Mouse (Mus musculus): ENCODE measurements around the gene Bcl2l15. TPM values are rescaled to one million over a fixed set of nuclear protein-coding genes. Genes with fewer than 3 reads are reported as not detected.
"Not testable (repeated sequence)": the region's sequence is repeated elsewhere in the genome, so short reads cannot be mapped to it uniquely, and the experiment has no call there.

Gene Bcl2l15
- polyA plus RNA-seq, 1 experiment from 2014 or later: 0.09 TPM

DNA sequence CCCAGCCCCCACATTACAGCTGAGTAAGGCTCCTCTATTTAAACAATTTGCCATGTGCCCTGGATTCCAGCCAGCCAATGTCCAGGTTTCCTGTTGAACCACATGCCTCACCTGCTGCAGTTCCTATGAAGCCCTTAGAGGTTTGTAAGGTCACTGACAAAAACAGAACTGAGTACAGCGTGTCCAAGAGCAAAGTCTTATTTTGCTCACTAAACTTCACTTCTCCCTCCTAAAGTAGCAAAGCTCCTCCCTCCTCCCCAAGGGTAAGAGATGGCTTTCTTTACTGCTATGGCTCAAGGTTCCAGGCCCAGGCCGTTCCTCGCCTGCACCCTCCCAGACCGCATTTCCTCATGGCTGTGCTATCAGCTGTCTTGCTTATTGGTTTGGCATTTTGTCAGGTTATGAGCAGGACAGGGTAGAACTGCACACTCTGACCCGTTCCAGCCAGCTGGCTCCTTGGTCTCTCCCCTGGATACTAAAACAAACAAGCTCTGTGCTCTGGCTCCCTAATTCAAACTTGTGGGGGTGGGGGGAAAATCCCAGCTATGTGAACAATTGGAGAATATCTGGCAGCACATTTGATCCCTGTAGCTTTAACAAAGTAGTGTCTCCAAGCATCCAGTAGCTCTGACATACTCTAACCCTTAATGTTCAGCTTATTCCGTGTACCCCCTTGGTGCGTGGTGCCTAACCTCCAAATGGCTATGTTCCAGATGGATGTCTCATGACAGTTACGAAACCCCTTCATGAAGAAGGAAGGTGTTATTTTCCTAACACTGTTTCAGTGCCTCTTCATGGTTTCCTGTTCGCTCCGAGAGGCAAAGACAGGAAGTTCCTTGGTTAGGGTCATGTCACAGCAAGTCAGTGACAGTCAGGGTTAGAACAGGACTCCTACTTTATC is 30.5 kb upstream of the Bcl2l15 start:
- H3K27ac ChIP-seq: peak overlapping the region; percentile 80
- peaks cover 29% of the 10 kb centered on the region for H3K36me3 ChIP-seq
- H3K4me1 ChIP-seq: peaks cover 17% of the 10 kb centered on the region
- peak overlapping the region; percentile 9; the same call in 1 of the 2 replicates for H3K4me2 ChIP-seq
- no peaks in the 10 kb centered on the region for H3K27me3 ChIP-seq
- peak; percentile 92 for ATAC-seq (ENCODE audit: borderline replicate concordance, extremely low read depth, low FRiP score, low TSS enrichment)
- H3K4me3 ChIP-seq: no peak overlapping the region
- no peak overlapping the region; the same call in 1 of the 2 replicates for H3K9ac ChIP-seq
- H3K9me3 ChIP-seq: no peaks in the 10 kb centered on the region
- 34% methylated on average over 10 of the region's 10 CpGs for WGBS

DNA sequence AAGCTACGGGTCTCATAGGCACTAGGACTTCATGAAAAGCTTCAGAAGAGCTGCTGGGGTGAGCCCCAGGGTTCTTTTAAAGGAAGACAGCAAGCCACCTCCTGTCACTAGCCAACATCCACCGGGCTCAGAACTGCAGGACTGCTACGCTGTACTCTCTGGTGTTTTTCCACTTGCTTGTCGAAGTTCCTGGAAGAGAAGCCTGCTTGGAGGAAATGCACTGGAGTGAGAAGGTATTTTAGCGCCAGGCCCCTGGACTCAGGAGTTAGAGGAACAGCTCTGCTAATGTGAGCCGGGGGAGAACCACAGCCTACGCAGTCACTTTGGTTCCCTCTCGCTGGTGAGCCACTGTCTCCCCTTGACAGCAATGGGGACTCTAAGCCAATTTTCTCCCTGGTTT is 29.5 kb upstream of the Bcl2l15 start:
- peak overlapping the region; percentile 16 for H3K27ac ChIP-seq
- H3K4me1 ChIP-seq: peaks cover 18% of the 10 kb centered on the region
- H3K27me3 ChIP-seq: no peaks in the 10 kb centered on the region
- peaks cover 32% of the 10 kb centered on the region for H3K36me3 ChIP-seq
- no peak overlapping the region for H3K4me2 ChIP-seq
- no peak overlapping the region for H3K4me3 ChIP-seq
- H3K9ac ChIP-seq: no peak overlapping the region
- 83% methylated on average over 8 of the region's 8 CpGs for WGBS
- no peak for ATAC-seq (ENCODE audit: borderline replicate concordance, extremely low read depth, low FRiP score, low TSS enrichment)
- no peaks in the 10 kb centered on the region for H3K9me3 ChIP-seq

DNA sequence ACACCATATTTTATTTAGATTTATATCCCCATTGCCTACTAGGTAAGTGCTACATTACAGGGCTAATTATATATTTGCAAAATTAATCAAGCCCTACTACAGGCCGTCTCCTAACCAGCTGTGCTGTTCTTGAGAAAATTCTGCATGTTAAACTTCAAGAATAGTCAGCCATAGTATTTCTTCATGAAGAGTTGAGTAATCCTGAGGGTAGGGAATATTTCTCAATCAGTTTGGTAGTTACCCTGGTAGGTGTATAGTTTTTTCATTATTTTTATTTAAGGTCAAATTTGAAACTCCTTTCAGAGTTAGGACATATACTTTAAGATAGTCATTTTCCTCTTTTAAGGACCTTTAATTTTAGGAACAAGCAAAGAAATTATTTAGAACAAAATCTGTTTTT is 26.7 kb upstream of the Bcl2l15 start:
- WGBS: 95% methylated on average over 1 of the region's 1 CpGs
- Histone ChIP-seq H3K27ac (no peak overlapping the region), H3K4me2 (no peak overlapping the region), H3K9ac (no peak overlapping the region), H3K4me1 (peaks cover 34% of the 10 kb centered on the region), H3K4me3 (no peak overlapping the region), H3K36me3 (peaks cover 32% of the 10 kb centered on the region), H3K27me3 (no peaks in the 10 kb centered on the region), H3K9me3 (no peaks in the 10 kb centered on the region)
- no peak for ATAC-seq (ENCODE audit: borderline replicate concordance, extremely low read depth, low FRiP score, low TSS enrichment)

DNA sequence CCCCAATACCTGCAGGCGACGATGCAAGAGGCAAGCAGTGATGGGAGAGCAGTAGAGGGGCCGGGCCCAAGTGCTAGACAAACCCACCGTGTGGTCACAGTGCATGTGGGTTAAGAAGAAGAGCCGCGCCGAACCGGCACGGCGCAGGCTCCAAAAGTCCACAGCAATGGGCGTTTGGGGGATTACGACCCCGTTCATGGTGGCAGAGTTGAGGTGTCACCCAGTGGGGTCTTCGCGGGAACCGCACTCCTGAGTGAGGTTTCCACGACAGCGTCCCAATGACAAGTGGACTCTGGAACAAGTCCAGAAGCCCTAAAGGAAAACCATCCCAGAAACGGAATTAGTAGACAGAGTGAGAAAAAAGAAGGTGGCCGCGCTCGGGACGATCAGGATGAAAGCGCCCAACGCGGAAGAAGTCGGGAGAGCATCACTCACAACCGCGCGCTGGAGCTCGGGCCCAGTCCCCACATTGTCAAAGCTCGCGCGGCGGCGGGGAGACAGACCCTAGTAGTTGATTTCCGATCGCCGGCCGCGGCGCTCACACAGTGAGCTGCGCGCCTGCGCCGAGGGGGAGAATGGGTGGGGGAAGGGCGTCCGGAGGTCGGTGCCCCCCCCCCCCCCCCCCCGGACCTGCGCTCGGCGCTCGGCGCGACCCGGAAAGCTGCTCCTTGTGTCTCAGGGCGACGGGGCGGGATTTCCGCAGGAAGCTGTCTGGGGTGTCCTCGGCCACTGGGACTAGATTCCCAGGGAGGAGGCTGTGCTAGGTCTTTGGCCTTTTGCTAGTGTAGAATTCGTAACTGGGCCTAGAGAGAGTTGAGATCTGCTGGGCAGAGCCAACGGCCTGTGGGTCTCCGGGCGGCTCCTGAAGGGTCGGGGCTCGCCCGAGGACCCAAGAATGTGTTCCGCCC is 23.3 kb upstream of the Bcl2l15 start, which contains the start of the genes Dclre1b, Ap4b1 and Gm43064:
Gene Dclre1b, minus strand, starts transcription at position 554 of the 908 bp plus-strand sequence.
Gene Ap4b1, plus strand, starts transcription at position 630 of the 908 bp plus-strand sequence.
Gene Gm43064, plus strand, starts transcription at position 683 of the 908 bp plus-strand sequence.
- Histone ChIP-seq H3K9ac (peak within 1 kb of the TSS; percentile 94), H3K4me3 (peak within 1 kb of the TSS; percentile 70), H3K27me3 (no peaks in the 10 kb centered on the region), H3K4me2 (peak within 1 kb of the TSS; percentile 78), H3K27ac (peak within 1 kb of the TSS; percentile 95), H3K36me3 (peaks cover 27% of the 10 kb centered on the region), H3K4me1 (peaks cover 17% of the 10 kb centered on the region), H3K9me3 (no peaks in the 10 kb centered on the region)
- under 1% methylated on average over 62 of the region's 70 CpGs for WGBS
- peak; percentile 98 for ATAC-seq (ENCODE audit: borderline replicate concordance, extremely low read depth, low FRiP score, low TSS enrichment)

DNA sequence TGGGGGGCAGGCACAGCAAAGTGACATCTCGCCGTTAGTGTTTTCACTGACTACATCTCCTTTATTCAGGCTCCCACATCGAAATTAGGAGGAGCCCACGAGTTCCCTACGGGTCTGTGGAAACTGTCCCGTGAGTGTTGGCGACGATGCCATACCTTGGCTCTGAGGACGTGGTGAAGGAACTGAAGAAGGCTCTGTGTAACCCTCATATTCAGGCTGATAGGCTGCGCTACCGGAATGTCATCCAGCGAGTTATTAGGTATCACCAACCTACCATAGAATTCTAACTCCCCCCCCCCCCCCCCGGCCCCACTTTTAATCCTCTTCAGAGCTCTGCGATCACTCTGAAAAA is 22.6 kb upstream of the Bcl2l15 start:
- peak overlapping the region; percentile 94 for H3K9ac ChIP-seq
- ATAC-seq (ENCODE audit: borderline replicate concordance, extremely low read depth, low FRiP score, low TSS enrichment): peak; percentile 53
- H3K9me3 ChIP-seq: no peaks in the 10 kb centered on the region
- H3K27me3 ChIP-seq: no peaks in the 10 kb centered on the region
- H3K4me3 ChIP-seq: peak overlapping the region; percentile 70
- H3K36me3 ChIP-seq: peaks cover 25% of the 10 kb centered on the region
- peaks cover 17% of the 10 kb centered on the region for H3K4me1 ChIP-seq
- 1% methylated on average over 14 of the region's 14 CpGs for WGBS
- H3K4me2 ChIP-seq: peak overlapping the region; percentile 62
- peak overlapping the region; percentile 95 for H3K27ac ChIP-seq

DNA sequence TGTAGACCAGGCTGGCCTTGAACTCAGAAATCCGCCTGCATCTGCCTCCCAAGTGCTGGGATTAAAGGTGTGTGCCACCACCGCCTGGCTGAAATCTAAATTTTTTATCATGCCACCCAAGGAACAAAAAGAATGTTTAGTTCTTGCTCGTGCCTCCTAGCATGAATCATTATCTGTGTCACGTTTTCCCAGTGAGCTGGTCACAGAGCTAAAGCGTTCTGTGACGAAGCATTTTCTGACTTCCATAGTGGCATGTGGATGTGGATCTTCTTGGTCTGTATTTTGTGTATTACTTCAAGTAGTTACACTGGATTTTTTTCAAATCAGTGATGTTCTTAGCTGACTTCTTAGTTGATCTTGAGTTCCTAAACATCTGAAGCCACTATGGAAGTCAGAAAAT is 21.4 kb upstream of the Bcl2l15 start:
- H3K27me3 ChIP-seq: no peaks in the 10 kb centered on the region
- H3K9ac ChIP-seq: no peak overlapping the region
- 81% methylated on average over 6 of the region's 6 CpGs for WGBS
- peaks cover 28% of the 10 kb centered on the region for H3K36me3 ChIP-seq
- ATAC-seq (ENCODE audit: borderline replicate concordance, extremely low read depth, low FRiP score, low TSS enrichment): no peak
- H3K4me3 ChIP-seq: no peak overlapping the region
- no peak overlapping the region for H3K27ac ChIP-seq
- no peak overlapping the region for H3K4me2 ChIP-seq
- no peaks in the 10 kb centered on the region for H3K9me3 ChIP-seq
- H3K4me1 ChIP-seq: peaks cover 17% of the 10 kb centered on the region

DNA sequence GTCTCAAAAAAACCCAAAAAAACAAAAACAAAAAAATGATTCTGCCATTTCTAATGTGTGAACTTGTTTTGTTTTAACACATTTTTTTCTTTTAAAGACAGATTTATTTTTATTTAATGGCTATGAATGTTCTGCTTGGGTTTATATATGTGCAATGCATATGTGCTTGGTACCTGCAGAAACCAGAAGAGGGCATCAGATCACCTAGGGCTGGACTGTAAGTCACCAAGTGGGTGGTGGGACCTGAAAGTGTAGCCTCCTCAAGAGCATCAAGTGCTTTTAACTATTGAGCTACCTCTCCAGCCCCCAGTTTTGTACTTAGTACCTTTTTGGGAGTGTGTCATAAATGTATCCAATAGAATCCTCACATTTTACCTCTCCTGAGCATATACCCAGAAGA is 4.9 kb upstream of the Bcl2l15 start:
- no peak for ATAC-seq (ENCODE audit: borderline replicate concordance, extremely low read depth, low FRiP score, low TSS enrichment)

DNA sequence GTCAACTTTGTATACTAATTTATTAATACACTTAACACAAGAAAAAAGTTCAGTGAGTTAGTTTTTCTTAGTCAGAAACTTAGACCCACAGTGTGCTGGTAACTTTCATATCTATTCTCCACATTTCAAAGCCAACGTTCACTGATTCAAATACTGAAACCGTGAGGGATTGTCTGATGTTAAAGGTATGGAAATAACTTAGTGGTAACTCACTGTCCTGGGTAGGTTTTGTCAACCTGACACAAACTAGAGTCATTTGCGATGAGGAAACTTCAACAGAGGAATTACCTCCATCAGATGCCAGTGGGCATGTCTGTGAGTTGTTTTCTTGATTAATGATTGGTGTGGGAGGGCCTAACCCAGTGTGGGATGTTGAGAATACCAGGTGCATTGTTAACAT is 3.4 kb upstream of the Bcl2l15 start:
- Histone ChIP-seq H3K4me1 (no peaks in the 10 kb centered on the region), H3K4me3 (no peak overlapping the region), H3K36me3 (no peaks in the 10 kb centered on the region), H3K9ac (no peak overlapping the region), H3K9me3 (no peaks in the 10 kb centered on the region), H3K4me2 (no peak overlapping the region), H3K27ac (no peak overlapping the region), H3K27me3 (no peaks in the 10 kb centered on the region)
- 78% methylated on average over 3 of the region's 3 CpGs for WGBS
- no peak for ATAC-seq (ENCODE audit: borderline replicate concordance, extremely low read depth, low FRiP score, low TSS enrichment)

More for the DNA sequence above, 4.9 kb upstream of the Bcl2l15 start:
- H3K9me3 ChIP-seq: no peaks in the 10 kb centered on the region
- no peak overlapping the region for H3K4me3 ChIP-seq
- H3K27ac ChIP-seq: no peak overlapping the region
- no peak overlapping the region for H3K4me2 ChIP-seq
- H3K4me1 ChIP-seq: no peaks in the 10 kb centered on the region
- peaks cover 4% of the 10 kb centered on the region; the same call in 1 of the 2 replicates for H3K36me3 ChIP-seq
- H3K27me3 ChIP-seq: no peaks in the 10 kb centered on the region
- no peak overlapping the region for H3K9ac ChIP-seq

DNA sequence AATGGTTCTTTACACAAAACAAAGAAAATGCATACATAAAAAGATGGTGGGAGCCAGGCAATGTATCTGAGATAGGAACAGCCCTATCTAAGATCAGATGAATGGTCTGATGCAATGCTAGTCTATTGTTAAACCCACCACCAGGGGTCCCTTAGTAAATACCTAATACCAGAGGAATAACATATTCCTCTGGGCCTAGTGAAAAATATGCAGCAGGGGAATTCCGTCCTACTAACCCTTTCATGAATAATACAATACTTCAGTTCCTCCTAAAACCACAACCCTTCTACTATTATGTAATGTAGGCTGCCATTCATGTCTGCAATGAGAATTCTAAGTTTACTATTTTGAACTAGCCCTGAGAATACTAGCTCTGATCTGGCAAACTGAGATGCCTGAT is 1.7 kb upstream of the Bcl2l15 start:
- not testable (repeated sequence) for H3K27me3 ChIP-seq; H3K9ac ChIP-seq; H3K36me3 ChIP-seq; H3K9me3 ChIP-seq; ATAC-seq (ENCODE audit: borderline replicate concordance, extremely low read depth, low FRiP score, low TSS enrichment); H3K27ac ChIP-seq; H3K4me3 ChIP-seq; H3K4me2 ChIP-seq; H3K4me1 ChIP-seq
- 67% methylated on average over 1 of the region's 1 CpGs for WGBS

DNA sequence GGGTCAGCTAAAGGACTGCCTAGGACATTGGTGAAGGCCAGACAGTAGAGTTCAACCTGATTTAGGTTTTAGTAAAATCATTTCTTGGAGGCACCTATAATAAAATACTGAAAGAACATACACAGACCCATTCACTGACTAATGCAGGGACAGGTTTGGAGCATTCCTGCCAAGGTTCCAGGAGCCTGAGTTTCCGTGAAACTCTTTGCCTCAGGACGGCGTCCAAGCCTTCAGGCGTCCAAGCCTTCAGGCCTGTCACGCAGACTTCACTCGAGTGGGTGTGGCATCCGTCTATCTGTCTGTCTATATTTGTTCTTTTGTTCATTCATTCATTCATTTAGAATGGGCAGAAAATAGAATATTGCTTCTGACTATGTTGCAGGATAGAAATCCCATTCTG is 1.3 kb upstream of the Bcl2l15 start:
- H3K4me2 ChIP-seq: no peak overlapping the region
- H3K36me3 ChIP-seq: no peaks in the 10 kb centered on the region
- H3K27ac ChIP-seq: no peak overlapping the region
- no peak for ATAC-seq (ENCODE audit: borderline replicate concordance, extremely low read depth, low FRiP score, low TSS enrichment)
- 77% methylated on average over 7 of the region's 7 CpGs for WGBS
- H3K4me3 ChIP-seq: no peak overlapping the region
- H3K27me3 ChIP-seq: no peaks in the 10 kb centered on the region
- no peak overlapping the region for H3K9ac ChIP-seq
- H3K4me1 ChIP-seq: no peaks in the 10 kb centered on the region
- no peaks in the 10 kb centered on the region for H3K9me3 ChIP-seq

DNA sequence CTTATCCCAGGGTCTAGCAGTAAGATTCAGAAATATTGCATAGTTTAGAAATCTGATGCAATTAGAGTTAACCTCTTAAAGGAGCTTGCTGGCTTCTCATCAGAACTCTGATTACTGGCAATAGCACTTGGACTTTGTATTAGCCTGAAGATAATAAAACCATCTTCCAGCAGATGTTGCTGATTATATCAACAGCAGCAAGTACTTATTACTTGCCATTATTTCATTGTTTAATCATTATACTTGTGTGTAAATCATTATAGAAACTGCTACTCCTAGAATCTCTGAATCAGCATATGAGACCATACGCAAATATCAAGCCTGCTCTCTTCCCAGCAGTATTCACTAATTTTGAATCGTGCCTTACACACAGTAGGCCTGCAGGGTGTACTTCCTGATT is 1.6 kb downstream of the Bcl2l15 start:
- Histone ChIP-seq H3K4me3 (no peak overlapping the region), H3K27me3 (no peaks in the 10 kb centered on the region), H3K9ac (no peak overlapping the region), H3K4me1 (no peaks in the 10 kb centered on the region), H3K9me3 (no peaks in the 10 kb centered on the region), H3K36me3 (no peaks in the 10 kb centered on the region), H3K27ac (no peak overlapping the region), H3K4me2 (no peak overlapping the region)
- ATAC-seq (ENCODE audit: borderline replicate concordance, extremely low read depth, low FRiP score, low TSS enrichment): no peak
- 85% methylated on average over 2 of the region's 2 CpGs for WGBS

Data from lung, embryonic 15.5 days (tissue).